Mouse (Mus musculus) kidney, adult 2 months (tissue): Measurements from ENCODE around the gene Kif3a. TPM values are rescaled to one million over a fixed set of nuclear protein-coding genes. Genes with fewer than 3 reads are reported as not detected.

Source experiments
- DNase-seq: peaks from one replicate; pipeline ENCODE4 v3.0.0; 2021
- H3K27ac ChIP-seq: fragments of 200-500 bp; 2 replicates; pipeline ENCODE4 v1.5.1; 2012; ENCODE audit warnings: low read depth, low read length, control low read depth, inconsistent platforms; ENCODE audit not compliant: insufficient read depth
- H3K27me3 ChIP-seq: fragments of 200-500 bp; replicated peaks from 2 replicates; pipeline ENCODE4 v1.6.1; 2012; ENCODE audit warnings: mild to moderate bottlenecking, moderate library complexity, low read length, inconsistent platforms; ENCODE audit not compliant: control insufficient read depth, insufficient read depth
- H3K36me3 ChIP-seq: fragments of 200-500 bp; 2 replicates; pipeline ENCODE4 v1.6.1; 2012; ENCODE audit warnings: mild to moderate bottlenecking, moderate library complexity, low read length, inconsistent platforms; ENCODE audit not compliant: control insufficient read depth, insufficient read depth
- H3K4me1 ChIP-seq: fragments of 200-500 bp; 2 replicates; pipeline ENCODE4 v1.6.1; 2011; ENCODE audit warnings: low read length; ENCODE audit not compliant: control insufficient read depth, insufficient read depth
- H3K4me3 ChIP-seq: fragments of 200-500 bp; 2 replicates; pipeline ENCODE4 v1.5.1; 2011; ENCODE audit warnings: mild to moderate bottlenecking, low read depth, low read length, control low read depth; ENCODE audit not compliant: insufficient read depth
- CTCF ChIP-seq: fragments of 200-500 bp; conservative IDR thresholded peaks from 2 replicates; pipeline ENCODE4 v1.5.1; 2011; ENCODE audit warnings: low read depth, mild to moderate bottlenecking, control low read depth, low read length, moderate library complexity, mixed read lengths; ENCODE audit not compliant: insufficient read depth, insufficient read length
- POLR2A ChIP-seq: fragments of 200-500 bp; IDR thresholded peaks from one replicate; pipeline ENCODE4 v1.6.1; 2011; ENCODE audit warnings: low read depth, low read length, control low read depth
- WGBS: fragments of 180-500 bp; shearing (Covaris S2); methylation state at CpG from one replicate; pipeline ENCODE4 v1.1.7; 2018; 5-methylcytosine and 5-hydroxymethylcytosine counted together
- polyA plus RNA-seq: library from polyadenylated mRNA; depleted of rRNA; stranded (reverse); fragments of >200 nt; gene quantifications from 2 replicates; pipeline ENCODE4 v1.2.3, GENCODE M21; 2012

Kif3a gene
- polyA plus RNA-seq, 1 experiment: 7.5 TPM

DNA sequence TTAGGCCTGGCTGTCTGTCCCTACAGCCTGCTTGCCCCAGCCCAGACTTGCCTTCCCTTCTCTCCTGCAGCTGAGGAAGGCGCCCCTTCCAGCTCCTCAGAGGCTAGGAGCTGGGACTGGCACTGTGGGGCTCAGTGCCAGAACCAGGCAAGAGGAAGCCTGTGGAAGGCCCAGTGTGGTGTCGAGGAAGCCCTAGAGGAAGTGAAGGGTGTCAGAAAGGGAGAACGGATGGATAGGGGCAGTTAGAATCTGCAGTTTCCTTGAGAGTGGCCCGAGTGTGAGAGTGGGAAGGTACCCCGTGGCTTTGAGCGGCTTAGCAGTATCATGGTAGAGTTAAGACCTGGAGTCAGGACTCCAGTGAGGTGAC is 55.2 kb downstream of the Kif3a start:
- Histone ChIP-seq H3K27me3 (no peaks in the 10 kb centered on the region), H3K4me1 (no peaks in the 10 kb centered on the region), H3K27ac (no peak overlapping the region), H3K4me3 (no peak overlapping the region), H3K36me3 (no peaks in the 10 kb centered on the region)
- WGBS: 68% methylated on average over 6 of the region's 6 CpGs
- TF ChIP-seq CTCF (no peak), POLR2A (no peak)
- no peak for DNase-seq

DNA sequence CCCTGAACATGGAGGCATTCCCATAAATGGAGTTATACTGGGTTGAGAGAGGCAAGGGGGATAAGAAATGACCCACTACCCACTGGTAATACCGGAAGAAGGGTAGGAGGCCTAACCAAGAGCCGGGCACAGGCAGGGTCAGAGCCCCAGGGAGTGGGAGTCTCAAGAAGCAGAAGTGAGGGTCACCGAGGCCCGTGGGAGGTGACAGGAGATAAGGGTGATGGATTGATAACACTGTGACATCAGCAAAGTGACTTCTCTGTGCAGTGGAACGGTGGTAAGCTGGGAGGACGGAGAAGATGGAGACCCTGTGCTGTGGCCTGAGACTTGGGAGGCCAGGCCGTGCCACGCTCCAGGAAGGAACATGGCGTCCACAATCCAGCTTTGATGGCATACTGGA is 56.4 kb downstream of the Kif3a start:
- WGBS: 82% methylated on average over 9 of the region's 9 CpGs
- Histone ChIP-seq H3K4me1 (no peaks in the 10 kb centered on the region), H3K27me3 (no peaks in the 10 kb centered on the region), H3K4me3 (no peak overlapping the region), H3K27ac (no peak overlapping the region), H3K36me3 (no peaks in the 10 kb centered on the region)
- TF ChIP-seq CTCF (no peak), POLR2A (no peak)
- no peak for DNase-seq

DNA sequence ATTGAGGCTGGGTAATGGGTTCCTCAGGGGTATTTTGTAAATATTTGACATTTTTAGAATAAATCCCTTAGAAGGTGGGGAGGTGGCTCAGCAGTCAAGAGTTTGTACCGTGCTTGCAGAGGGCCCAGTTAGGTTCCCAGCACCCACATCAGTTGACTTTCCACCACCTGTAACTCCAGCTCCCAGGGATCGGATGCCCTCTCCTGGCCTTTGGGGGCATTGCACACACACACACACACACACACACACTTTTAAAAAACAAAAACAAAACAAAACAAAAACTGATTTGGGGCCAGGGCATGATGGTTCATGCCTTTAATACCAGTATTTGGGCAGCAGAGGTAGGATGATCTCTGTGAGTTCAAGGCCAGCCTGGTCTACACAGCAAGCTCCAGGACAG is 56.9 kb downstream of the Kif3a start:
- Histone ChIP-seq H3K27ac (no peak overlapping the region), H3K4me3 (no peak overlapping the region), H3K4me1 (no peaks in the 10 kb centered on the region), H3K36me3 (no peaks in the 10 kb centered on the region), H3K27me3 (no peaks in the 10 kb centered on the region)
- TF ChIP-seq POLR2A: no peak
- no peak for TF ChIP-seq CTCF
- DNase-seq: no peak
- WGBS: 96% methylated on average over 2 of the region's 2 CpGs

DNA sequence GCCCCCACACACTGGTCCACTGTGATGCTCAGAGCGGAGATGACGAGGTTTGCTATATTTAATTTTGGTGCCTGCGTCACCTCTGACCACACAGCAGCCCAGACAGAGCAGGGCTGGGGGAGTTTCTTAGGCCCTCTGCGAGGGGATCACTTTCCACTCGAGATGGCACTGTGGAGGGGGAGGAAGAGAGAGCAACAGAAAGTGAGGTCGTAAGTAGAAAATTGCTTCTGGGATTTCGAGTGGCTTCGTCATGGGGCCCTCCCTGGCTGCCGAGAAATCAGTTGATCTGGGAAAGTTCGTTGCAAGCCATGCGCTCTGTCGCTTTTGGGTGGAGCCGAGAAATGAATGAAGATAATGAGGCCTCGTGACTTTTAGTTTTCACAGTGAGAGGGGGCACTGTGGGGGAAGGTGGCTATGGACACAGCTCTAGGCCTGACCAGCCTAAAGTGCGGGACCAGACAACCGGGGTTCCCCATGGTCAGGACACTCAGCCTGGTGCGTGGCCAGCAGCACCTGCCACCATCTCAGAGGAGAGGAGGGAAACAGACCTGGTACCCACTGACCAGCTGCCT is 59.7 kb downstream of the Kif3a start:
- Histone ChIP-seq H3K4me1 (no peaks in the 10 kb centered on the region), H3K4me3 (no peak overlapping the region), H3K27ac (no peak overlapping the region), H3K27me3 (no peaks in the 10 kb centered on the region), H3K36me3 (no peaks in the 10 kb centered on the region)
- TF ChIP-seq CTCF (no peak), POLR2A (no peak)
- DNase-seq: no peak
- WGBS: 71% methylated on average over 17 of the region's 17 CpGs

DNA sequence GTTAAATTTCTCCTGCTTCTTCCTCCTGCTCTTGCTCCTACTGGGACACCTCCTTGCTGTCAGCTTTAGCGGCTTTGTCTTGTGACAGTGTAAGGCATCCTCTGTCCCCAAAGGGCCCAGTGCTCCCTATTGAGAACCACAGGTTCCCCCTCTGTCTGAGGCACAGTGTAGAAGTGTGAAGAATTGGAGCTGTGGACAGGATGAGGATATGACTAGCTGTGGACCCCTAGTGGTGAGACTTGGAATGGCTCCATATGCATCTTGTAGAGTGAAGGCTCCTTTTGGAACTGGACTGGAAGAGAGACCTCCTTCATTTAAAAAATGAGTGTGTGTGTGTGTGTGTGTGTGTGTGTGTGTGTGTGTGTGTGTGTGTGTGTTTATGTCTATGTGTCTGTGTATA is 60.7 kb downstream of the Kif3a start:
- Histone ChIP-seq H3K27ac (no peak overlapping the region), H3K4me1 (no peaks in the 10 kb centered on the region), H3K4me3 (no peak overlapping the region), H3K36me3 (no peaks in the 10 kb centered on the region), H3K27me3 (no peaks in the 10 kb centered on the region)
- TF ChIP-seq POLR2A (no peak), CTCF (peak; percentile 70)
- DNase-seq: peak; percentile 74
- 17% methylated on average over 1 of the region's 1 CpGs for WGBS

DNA sequence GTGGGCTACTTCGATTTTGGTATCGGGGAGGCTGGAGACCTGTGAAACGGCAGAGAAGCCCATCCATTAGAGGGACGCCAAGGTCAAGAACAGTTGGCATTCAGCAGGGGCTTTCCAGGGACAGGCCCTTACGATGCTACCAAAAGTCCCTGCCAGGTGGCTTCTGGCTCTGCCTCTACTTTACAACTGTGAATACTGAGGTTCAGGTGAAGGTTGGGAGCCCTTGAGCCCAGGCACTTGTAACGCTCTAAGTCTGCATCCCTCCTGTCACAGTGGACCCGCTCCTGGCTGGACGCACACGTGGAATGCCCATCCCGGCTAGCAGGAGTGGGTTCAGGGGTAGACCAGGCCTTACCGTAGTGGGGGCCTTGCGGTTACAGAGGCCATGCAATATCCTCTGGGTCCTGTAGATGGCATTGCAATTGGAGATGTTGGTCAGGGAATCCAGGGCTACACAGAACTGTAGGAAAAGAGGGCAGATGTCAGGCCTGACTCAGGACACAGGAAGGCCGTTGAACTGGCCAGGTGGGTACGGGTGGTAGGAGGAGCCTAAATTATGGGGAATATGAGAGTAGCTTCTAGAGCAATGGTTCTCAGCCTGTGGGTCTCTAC is 65.0 kb downstream of the Kif3a start:
- 60% methylated on average over 14 of the region's 14 CpGs for WGBS
- H3K27ac ChIP-seq: no peak overlapping the region
- no peaks in the 10 kb centered on the region for H3K4me1 ChIP-seq
- H3K4me3 ChIP-seq: no peak overlapping the region
- DNase-seq: peak; percentile 4
- H3K36me3 ChIP-seq: no peaks in the 10 kb centered on the region
- no peaks in the 10 kb centered on the region for H3K27me3 ChIP-seq
- TF ChIP-seq CTCF (no peak; the same call in 1 of the 2 replicates), POLR2A (no peak)

DNA sequence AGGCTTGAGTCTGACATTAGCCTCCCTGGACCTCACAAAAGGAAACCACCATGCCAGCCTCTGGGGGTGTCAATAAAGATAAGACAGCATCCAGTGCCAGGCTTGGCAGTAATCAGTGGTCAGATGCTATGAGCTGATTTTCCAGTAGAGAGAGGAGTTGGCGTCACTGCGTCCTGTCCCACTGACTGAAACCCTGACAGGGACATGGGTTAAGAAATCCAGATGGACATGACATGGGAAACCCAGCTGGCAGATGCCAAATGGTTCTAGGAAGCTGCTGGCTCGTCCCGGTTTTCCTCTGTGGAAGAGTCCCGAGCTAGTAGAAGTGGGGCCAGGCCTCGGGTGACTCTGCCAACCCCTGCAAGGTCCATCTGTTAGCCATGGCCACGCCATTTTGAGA is 66.5 kb downstream of the Kif3a start:
- no peaks in the 10 kb centered on the region for H3K36me3 ChIP-seq
- no peaks in the 10 kb centered on the region for H3K4me1 ChIP-seq
- no peak for DNase-seq
- WGBS: 90% methylated on average over 7 of the region's 7 CpGs
- no peaks in the 10 kb centered on the region; the same call in 1 of the 2 replicates for H3K27me3 ChIP-seq
- no peak overlapping the region for H3K4me3 ChIP-seq
- no peak for TF ChIP-seq CTCF
- no peak for TF ChIP-seq POLR2A
- H3K27ac ChIP-seq: no peak overlapping the region
